Mouse (Mus musculus): ENCODE measurements around the gene Prpsap1.

Gene Prpsap1

GRCm38 (mm10) chr11:116442867-116443177, 51.2 kb downstream of the Prpsap1 start:
- DNase-seq, result no peak

DNA sequence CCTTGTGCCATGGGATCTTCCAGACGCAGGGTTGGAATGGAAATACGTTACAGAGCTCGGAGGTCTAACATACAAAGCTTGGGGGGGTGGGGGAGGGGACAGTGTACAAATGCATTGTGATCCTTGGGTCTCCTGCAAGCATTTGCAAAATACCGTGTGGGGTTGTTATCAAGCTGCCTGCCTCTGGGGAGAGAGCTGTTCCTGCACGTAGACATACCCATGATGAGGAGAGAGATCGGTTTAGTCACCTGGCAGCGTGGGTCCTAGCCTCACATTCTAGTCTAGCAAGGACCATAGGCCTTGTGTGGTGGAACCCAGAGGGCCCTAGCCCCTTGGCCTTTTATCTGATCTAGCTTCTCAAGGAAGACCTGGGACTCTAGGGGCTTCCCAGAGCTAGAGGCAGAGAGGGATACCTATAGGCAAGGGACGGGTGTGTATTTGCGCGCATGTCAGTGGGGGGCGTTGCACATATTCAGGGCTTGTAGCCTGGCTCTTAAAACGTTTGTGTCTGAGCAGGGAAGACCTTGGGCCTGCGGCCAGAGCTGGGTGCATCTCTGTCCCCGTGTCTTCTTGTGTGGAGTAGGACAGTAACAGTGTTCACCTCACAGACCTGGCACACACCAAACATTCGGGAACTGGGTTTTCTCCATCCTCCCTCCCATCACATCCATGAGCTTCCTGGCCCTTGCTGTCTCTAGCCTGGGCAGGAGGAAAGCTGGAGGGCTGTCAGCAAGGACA, 51.7 kb downstream of the Prpsap1 start:
- no peak for DNase-seq

GRCm38 (mm10) chr11:116440408-116441068, 53.5 kb downstream of the Prpsap1 start:
- DNase-seq, result no peak

DNA sequence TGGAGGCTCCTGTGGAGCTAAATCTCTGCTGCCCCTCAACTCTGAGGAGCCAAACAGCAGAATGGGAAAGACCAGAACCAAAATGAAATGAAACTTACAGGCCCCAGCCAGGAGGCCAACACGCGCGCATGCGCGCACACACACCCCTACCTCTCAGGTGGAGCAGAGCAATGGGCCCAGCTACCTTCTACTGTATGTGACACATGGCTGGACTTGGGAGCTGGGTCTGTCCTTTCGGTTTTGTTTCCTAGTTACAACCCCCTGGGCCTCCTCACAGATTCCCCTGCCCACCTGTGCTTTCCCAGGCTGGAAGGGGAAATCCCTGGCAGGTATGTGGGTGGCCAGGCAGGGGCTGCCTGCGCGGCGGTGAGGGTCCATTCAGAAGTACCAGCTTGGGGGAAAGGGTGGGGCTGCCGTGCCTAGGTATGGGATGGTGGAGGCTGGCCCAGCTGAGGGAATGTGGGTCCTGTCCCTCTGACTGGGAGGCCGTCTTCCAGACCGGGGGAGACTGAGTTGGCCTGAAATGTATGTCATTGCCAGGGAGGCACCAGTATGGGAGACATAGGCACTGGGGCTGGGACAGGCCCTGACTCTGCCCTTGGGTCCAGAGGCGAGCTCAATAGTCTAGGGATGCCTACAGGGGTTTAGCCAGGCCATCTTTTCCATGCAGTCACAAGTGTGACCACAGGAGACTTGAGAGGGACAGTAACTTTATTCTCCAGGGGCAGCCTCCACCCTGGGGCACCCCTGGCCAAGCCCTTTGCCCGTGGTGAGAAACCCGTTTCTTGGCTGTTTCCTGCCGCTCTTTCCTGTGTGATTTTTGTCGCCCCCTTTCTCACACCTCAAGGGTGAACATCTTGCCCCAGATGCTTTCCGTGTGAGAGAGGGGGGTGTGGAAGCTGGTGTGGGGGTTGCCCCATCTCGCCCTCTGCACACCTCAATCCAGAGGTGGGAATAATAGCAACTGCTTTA, 54.4 kb downstream of the Prpsap1 start:
- DNase-seq, result no peak

- DNase-seq, result no peak
These were observed 56.5 kb downstream of the Prpsap1 start for GRCm38 (mm10) chr11:116437541-116437940.

- peak; percentile 61 for DNase-seq
These were observed 57.2 kb downstream of the Prpsap1 start for GRCm38 (mm10) chr11:116436725-116437331.

DNA sequence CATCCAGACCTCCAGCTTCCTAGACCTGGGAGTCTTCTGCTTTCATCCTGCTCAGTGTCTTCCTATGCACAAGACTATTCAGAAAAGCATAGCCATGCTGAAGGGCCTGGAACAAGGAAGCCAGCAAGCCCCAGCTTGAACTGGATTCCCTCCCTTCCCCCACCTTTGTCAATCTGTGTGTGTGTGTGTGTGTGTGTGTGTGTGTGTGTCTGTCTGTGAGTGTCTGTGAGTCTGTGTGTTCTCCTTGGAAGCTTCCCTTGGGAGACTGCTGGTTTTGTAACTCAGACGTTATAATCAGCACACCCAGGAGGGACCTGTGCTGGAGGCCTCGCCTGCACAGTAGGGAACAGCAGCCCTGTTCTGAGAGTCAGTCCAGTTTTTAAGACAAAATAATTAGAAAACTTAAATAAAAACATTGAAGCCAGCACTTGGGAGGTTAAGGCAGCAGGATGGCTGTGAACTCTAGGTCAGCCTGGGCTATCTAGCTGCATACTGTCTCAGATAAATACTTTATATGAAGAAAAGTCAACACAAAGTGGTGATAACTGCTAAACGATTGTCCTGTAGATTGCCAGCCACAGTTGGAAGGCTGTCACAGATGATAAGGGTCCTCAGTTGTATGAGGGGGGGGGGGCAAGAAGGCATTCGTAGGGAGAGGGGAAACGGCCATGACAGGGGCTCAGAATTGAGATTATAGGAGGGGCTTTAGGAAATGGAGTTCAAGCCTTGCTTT, 57.8 kb downstream of the Prpsap1 start:
- DNase-seq, result no peak

DNA sequence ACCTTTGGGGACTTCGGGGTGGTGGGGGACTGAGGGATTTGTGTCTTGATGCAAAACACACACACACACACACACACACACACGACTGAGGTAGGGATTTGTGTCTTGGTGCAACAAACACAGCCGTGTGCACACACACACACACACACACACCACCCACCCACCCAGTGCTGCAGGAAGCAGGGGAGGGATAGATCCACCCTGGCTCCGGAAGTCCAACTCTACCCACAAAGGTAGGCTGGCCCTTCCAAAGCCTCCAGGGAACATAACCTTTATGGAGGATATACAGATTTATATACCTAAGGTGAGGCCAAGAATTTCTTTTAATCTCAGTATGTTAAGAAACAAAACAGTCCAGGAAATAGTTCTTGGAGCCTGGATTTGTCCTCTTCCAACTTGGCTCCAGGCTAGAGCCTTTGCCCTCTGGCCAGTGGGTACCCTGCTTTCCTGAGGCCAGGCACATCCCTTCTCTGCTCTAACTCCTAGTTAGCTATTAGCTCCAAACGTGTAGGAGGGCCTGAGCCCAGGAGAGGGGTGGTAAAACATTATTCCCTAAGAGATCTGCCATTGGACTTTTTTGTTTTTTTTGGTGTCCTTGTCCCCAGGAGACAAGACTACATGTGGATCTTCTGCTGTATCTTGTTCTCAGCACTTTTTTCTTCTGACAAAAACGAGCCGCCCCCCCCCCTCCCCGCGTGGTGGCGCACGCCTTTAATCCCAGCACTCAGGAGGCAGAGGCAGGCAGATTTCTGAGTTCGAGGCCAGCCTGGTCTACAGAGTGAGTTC, 58.8 kb downstream of the Prpsap1 start:
- DNase-seq, result peak; percentile 78

DNA sequence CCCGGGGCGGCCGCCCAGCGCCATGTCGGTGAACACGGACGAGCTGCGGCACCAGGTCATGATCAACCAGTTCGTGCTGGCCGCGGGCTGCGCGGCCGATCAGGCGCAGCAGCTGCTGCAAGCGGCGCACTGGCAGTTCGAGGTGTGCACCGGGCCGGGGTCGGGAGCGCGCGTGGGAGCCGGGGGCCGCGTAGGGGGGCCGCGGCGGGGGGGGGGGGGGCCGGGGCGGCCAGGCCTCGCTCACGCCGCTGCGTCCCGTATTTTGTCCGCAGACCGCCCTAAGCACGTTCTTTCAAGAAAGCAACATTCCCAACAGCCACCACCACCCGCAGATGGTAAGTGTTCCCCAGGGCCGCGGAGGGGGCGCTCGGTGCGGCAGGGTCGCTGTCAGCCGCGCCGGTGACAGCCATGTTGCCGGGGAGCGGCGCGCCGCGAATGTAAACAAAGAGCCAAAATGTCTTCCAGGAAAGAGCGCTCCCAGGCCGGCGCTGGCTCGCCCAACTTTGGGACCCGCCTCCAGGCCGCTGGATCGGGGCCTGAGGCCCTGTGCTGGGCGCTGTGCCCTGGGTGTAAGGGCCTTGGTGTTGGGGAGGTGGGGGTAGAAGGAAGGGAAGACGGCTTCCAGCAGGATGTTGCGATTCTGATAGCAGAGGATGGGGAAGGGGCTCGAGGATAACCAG, 59.6 kb downstream of the Prpsap1 start:
- peak; percentile 58 for DNase-seq

- DNase-seq, result peak; percentile 100
These were observed 60.4 kb downstream of the Prpsap1 start, which contains the start of gene Ubald2 for GRCm38 (mm10) chr11:116433356-116434286. Ubald2 (plus strand) TSS chr11:116434094.

DNA sequence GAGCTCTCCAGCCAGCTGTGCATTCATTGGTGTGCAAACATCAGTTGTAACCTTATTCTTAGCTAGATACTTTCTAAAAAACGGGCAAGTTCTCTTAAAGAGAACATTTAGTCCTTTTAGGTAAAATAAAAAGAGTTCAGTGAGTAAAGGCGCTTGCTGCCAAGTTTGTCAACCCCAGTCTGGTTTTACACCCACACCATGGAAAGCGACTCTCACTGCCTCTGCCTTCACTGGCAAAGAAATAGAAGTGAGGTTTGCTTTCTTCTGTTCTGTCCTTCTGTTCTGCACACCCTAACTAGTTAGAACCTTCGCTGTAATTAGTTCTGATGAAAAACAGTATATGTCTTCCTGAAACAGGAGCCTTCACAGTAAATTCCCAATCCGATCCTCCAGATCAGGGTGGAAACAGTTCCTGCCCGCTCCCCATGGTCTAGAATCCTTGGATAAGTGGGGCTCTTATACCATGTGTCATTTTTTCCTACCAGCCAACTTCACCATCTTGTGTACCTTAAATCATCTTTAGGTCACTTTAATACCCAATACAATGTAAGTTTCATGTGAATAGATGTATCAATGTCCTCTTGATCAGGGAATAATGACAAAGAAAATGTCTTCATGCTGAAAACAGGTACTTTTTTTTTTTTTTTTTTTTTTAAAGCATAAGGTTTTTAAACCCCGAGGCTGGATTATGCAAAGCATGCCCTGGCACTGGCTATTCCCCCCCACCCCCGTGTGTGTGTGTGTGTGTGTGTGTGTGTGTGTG, 61.2 kb downstream of the Prpsap1 start:
- DNase-seq, result no peak

- no peak for DNase-seq
These were observed 61.9 kb downstream of the Prpsap1 start for GRCm38 (mm10) chr11:116432127-116432526.

DNA sequence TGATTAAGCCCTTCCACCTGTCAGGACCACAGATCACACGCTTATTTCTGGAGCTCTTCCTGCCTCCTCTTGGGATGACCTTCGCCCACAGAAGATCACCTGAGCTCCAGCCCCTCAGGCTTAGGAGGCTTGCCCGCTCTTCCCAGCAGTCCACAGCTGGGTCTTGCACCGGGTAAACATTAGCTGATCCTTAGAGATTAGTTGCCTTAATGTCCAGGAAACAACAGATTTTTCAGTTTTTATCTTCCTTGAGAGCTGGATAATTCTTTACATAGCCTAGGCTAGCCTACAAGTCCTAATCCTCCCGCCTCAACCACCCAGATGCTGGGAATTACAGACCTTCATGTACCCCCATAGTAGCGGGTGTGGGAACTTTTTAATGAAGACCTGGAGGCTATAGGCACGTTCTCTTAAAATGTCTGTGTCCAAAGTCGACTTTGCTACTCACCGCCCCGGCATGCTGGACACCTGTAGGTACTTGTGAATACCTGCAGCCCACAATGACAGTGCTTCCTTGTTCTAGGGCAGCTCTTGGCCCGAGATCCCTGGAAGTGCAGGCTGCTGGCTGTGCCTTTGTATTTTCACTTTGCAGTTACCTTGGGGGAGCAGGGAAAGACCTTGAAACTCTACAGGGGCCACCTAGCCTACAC, 62.4 kb downstream of the Prpsap1 start:
- DNase-seq, result peak; percentile 66

DNA sequence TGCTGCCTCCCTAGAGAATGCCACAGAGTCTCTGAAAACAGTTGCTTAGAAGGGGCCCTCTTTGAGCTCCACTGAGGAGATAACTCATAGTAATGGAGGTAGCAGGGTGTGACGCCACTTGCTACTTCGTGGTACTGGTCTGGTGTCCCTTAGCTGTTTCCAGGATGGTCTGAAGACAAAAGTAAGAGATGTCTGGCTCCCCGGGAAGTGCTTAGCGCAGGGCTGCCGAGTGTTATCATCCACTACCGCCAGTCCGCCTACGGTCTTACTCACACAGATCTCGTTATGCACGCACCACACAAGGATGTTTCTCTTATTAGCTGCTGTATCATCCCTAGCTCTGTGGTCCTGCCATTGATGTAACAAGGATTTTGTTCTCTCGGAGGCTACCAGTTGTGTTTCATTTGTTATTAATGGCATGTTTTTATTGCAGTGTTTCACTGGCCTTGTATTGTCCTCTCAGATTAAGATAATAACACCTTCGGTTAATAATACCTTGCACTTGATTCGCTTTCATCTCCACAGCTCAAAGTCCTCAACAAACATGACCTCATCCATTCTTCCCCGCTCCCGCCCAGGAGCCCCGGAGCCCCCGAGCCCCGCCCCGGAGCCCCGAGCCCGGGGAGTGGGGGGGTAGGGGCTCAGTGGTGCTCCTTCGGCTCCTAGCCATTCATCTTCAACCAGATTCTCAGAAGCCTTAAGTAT, 63.1 kb downstream of the Prpsap1 start:
- no peak for DNase-seq

DNA sequence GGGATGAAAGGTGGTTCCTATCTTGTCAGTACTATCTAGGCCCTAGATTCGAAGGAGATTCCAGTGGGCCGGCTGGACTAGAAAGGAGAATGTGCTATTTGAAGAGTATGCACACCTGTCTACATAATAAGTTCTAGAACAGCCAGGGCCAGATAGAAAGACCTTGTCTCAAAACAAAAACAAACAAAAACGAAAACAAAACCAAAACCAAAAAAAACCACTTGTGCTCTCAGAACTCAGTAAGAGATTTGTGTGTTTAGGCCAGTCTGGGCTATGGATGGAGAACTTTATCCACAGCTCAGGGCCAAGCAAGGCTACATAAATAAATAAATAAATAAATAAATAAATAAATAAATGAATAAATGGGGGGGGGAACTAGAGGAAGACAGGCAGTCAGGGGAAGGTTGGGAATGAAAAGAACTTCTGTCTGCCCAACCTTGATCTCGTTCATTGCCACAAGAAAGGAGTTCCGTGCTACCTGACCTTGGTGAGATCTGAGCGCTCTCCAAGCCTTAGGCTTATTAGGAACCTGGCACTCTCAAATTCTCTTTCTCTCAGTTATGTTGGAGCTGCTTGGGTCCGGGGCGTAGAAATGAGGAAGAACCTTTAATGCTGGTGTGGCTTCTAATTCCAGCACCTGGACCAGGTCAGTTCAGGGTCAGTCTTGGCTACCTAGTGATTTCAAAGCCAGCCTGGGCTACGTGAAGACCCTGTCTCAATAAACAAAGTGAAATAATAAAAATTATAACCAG, 64.0 kb downstream of the Prpsap1 start:
- DNase-seq, result no peak

- no peak for DNase-seq
These were observed 64.8 kb downstream of the Prpsap1 start for GRCm38 (mm10) chr11:116428872-116429859.

All from kidney, adult 11 months (tissue).